Mouse (Mus musculus) adrenal gland, adult 2 months (tissue): ENCODE measurements around the gene Rara. TPM values are rescaled to one million over a fixed set of nuclear protein-coding genes. Genes with fewer than 3 reads are reported as not detected.
A peak's percentile ranks its signal among the peaks of the same experiment; 100 is the strongest.

Experiments used
- DNase-seq: peaks from one replicate; pipeline ENCODE4 v3.0.0; 2021
- polyA plus RNA-seq: library from polyadenylated mRNA; depleted of rRNA; stranded (reverse); fragments of >200 nt; gene quantifications from 2 replicates; pipeline ENCODE4 v1.2.3, GENCODE M21; 2012
- total RNA-seq, 2 experiments: library from RNA; stranded (reverse); gene quantifications; 2 replicates each; pipeline ENCODE4 v1.2.3; 2021

Gene Rara
- total and polyA plus RNA-seq, 3 experiments, result 17.0 to 44.9 (median 30.8) TPM

- DNase-seq, result no peak
Measured at GRCm38 (mm10) chr11:98938701-98939083, 11.1 kb downstream of the Rara start.

GRCm38 (mm10) chr11:98939084-98939952 is 11.7 kb downstream of the Rara start:
- no peak for DNase-seq

- peak; percentile 18 for DNase-seq
Measured at GRCm38 (mm10) chr11:98939953-98940641, 12.5 kb downstream of the Rara start.

- no peak for DNase-seq
Measured at GRCm38 (mm10) chr11:98940776-98941175, 13.2 kb downstream of the Rara start.

GRCm38 (mm10) chr11:98941341-98941825 is 13.8 kb downstream of the Rara start:
- peak; percentile 68 for DNase-seq

- DNase-seq, result peak; percentile 84
Measured at GRCm38 (mm10) chr11:98941826-98942550, 14.4 kb downstream of the Rara start.

- peak; percentile 49 for DNase-seq
Measured at GRCm38 (mm10) chr11:98942555-98942922, 14.9 kb downstream of the Rara start.

GRCm38 (mm10) chr11:98942923-98943641 is 15.5 kb downstream of the Rara start:
- peak; percentile 69 for DNase-seq

- DNase-seq, result no peak
Measured at GRCm38 (mm10) chr11:98943741-98944461, 16.3 kb downstream of the Rara start.

- no peak for DNase-seq
Measured at GRCm38 (mm10) chr11:98944897-98945604, 17.4 kb downstream of the Rara start.

- DNase-seq, result peak; percentile 92
Measured at GRCm38 (mm10) chr11:98945605-98945977, 18.0 kb downstream of the Rara start.

GRCm38 (mm10) chr11:98947969-98948569 is 20.5 kb downstream of the Rara start:
- DNase-seq, result no peak

GRCm38 (mm10) chr11:98949242-98949957 is 21.8 kb downstream of the Rara start:
- no peak for DNase-seq

GRCm38 (mm10) chr11:98949958-98950460 is 22.4 kb downstream of the Rara start:
- peak; percentile 72 for DNase-seq

- no peak for DNase-seq
Measured at GRCm38 (mm10) chr11:98950484-98950883, 22.9 kb downstream of the Rara start.

GRCm38 (mm10) chr11:98951026-98951906 is 23.6 kb downstream of the Rara start:
- peak; percentile 93 for DNase-seq

GRCm38 (mm10) chr11:98952111-98952510 is 24.5 kb downstream of the Rara start:
- no peak for DNase-seq

- DNase-seq, result no peak
Measured at GRCm38 (mm10) chr11:98952736-98953135, 25.1 kb downstream of the Rara start.
